Mouse (Mus musculus): Measurements from ENCODE around the gene Ltc4s. TPM values are rescaled to one million over a fixed set of nuclear protein-coding genes. Genes with fewer than 3 reads are reported as not detected.

Ltc4s gene
- total and polyA plus RNA-seq, 3 experiments, result not detected

GRCm38 (mm10) chr11:50234606-50235005 lies 3.8 kb downstream of the Ltc4s start:
- Histone ChIP-seq H3K4me3 (ENCODE audit: low read depth, low read length) (no peak overlapping the region), H3K4me1 (ENCODE audit: insufficient read depth, low read depth, low read length) (peaks cover 54% of the 10 kb centered on the region), H3K27me3 (ENCODE audit: insufficient read depth, low read length) (peaks cover 16% of the 10 kb centered on the region), H3K9me3 (replicated peaks) (no peaks in the 10 kb centered on the region), H3K36me3 (replicated peaks) (peaks cover 69% of the 10 kb centered on the region)
- ATAC-seq (ENCODE audit: extremely low read depth, insufficient number of reproducible peaks, low FRiP score, poor library complexity, severe bottlenecking), result no peak
- DNase-seq (ENCODE audit: low spot score), result no peak
- TF ChIP-seq TAL1 (conservative IDR thresholded peaks at IDR 0.05; ENCODE audit: low read depth, low read length), result no peak
- no peak for TF ChIP-seq GATA2 (IDR thresholded peaks at IDR 0.05; ENCODE audit: borderline replicate concordance, low read depth, low read length)
- no peak for TF ChIP-seq GATA1 (IDR thresholded peaks at IDR 0.05; ENCODE audit: borderline replicate concordance, low read length)
- no peak for TF ChIP-seq CTCF (IDR thresholded peaks at IDR 0.05; ENCODE audit: low read depth, low read length)
- no peak for TF ChIP-seq POLR2AphosphoS5 (IDR thresholded peaks at IDR 0.05; ENCODE audit: insufficient replicate concordance, low read depth, low read length)

- TF ChIP-seq CTCF (IDR thresholded peaks at IDR 0.05; ENCODE audit: low read depth, low read length), result no peak
- TF ChIP-seq TAL1 (conservative IDR thresholded peaks at IDR 0.05; ENCODE audit: low read depth, low read length), result no peak
- no peak for TF ChIP-seq GATA2 (IDR thresholded peaks at IDR 0.05; ENCODE audit: borderline replicate concordance, low read depth, low read length)
- no peak for TF ChIP-seq POLR2AphosphoS5 (IDR thresholded peaks at IDR 0.05; ENCODE audit: insufficient replicate concordance, low read depth, low read length)
- TF ChIP-seq GATA1 (IDR thresholded peaks at IDR 0.05; ENCODE audit: borderline replicate concordance, low read length), result no peak
- ATAC-seq (ENCODE audit: extremely low read depth, insufficient number of reproducible peaks, low FRiP score, poor library complexity, severe bottlenecking), result no peak
- Histone ChIP-seq H3K27me3 (ENCODE audit: insufficient read depth, low read length) (peaks cover 16% of the 10 kb centered on the region), H3K4me1 (ENCODE audit: insufficient read depth, low read depth, low read length) (peaks cover 57% of the 10 kb centered on the region), H3K4me3 (ENCODE audit: low read depth, low read length) (no peak overlapping the region), H3K9me3 (replicated peaks) (no peaks in the 10 kb centered on the region), H3K36me3 (replicated peaks) (peaks cover 75% of the 10 kb centered on the region)
- no peak for DNase-seq (ENCODE audit: low spot score)
Measured at GRCm38 (mm10) chr11:50233993-50234392, 4.4 kb downstream of the Ltc4s start.

GRCm38 (mm10) chr11:50233022-50233421 lies 5.4 kb downstream of the Ltc4s start:
- no peak overlapping the region for H3K4me3 ChIP-seq (ENCODE audit: low read depth, low read length)

GRCm38 (mm10) chr11:50231411-50231810 lies 7.0 kb downstream of the Ltc4s start:
- H3K36me3 ChIP-seq (replicated peaks), result peaks cover 97% of the 10 kb centered on the region
- no peaks in the 10 kb centered on the region for H3K9me3 ChIP-seq (replicated peaks)
- DNase-seq (ENCODE audit: low spot score) (peak; percentile 54), ATAC-seq (ENCODE audit: extremely low read depth, insufficient number of reproducible peaks, low FRiP score, poor library complexity, severe bottlenecking) (no peak)
- H3K27me3 ChIP-seq (ENCODE audit: insufficient read depth, low read length), result no peaks in the 10 kb centered on the region
- TF ChIP-seq TAL1 (conservative IDR thresholded peaks at IDR 0.05; ENCODE audit: low read depth, low read length) (no peak), POLR2AphosphoS5 (IDR thresholded peaks at IDR 0.05; ENCODE audit: insufficient replicate concordance, low read depth, low read length) (no peak), GATA1 (IDR thresholded peaks at IDR 0.05; ENCODE audit: borderline replicate concordance, low read length) (no peak), GATA2 (IDR thresholded peaks at IDR 0.05; ENCODE audit: borderline replicate concordance, low read depth, low read length) (no peak), CTCF (IDR thresholded peaks at IDR 0.05; ENCODE audit: low read depth, low read length) (0 out of 2 replicates have a peak, but pooled peaks have one; percentile 29)
- H3K4me1 ChIP-seq (ENCODE audit: insufficient read depth, low read depth, low read length), result peaks cover 60% of the 10 kb centered on the region
- no peak overlapping the region for H3K4me3 ChIP-seq (ENCODE audit: low read depth, low read length)

More at GRCm38 (mm10) chr11:50233022-50233421, 5.4 kb downstream of the Ltc4s start:
- Histone ChIP-seq H3K9me3 (replicated peaks) (no peaks in the 10 kb centered on the region), H3K4me1 (ENCODE audit: insufficient read depth, low read depth, low read length) (peaks cover 59% of the 10 kb centered on the region), H3K36me3 (replicated peaks) (peaks cover 83% of the 10 kb centered on the region), H3K27me3 (ENCODE audit: insufficient read depth, low read length) (peaks cover 11% of the 10 kb centered on the region)
- ATAC-seq (ENCODE audit: extremely low read depth, insufficient number of reproducible peaks, low FRiP score, poor library complexity, severe bottlenecking), result no peak
- no peak for TF ChIP-seq CTCF (IDR thresholded peaks at IDR 0.05; ENCODE audit: low read depth, low read length)
- TF ChIP-seq GATA2 (IDR thresholded peaks at IDR 0.05; ENCODE audit: borderline replicate concordance, low read depth, low read length), result no peak
- TF ChIP-seq POLR2AphosphoS5 (IDR thresholded peaks at IDR 0.05; ENCODE audit: insufficient replicate concordance, low read depth, low read length), result no peak
- no peak for TF ChIP-seq GATA1 (IDR thresholded peaks at IDR 0.05; ENCODE audit: borderline replicate concordance, low read length)
- no peak for TF ChIP-seq TAL1 (conservative IDR thresholded peaks at IDR 0.05; ENCODE audit: low read depth, low read length)
- DNase-seq (ENCODE audit: low spot score), result no peak

DNA sequence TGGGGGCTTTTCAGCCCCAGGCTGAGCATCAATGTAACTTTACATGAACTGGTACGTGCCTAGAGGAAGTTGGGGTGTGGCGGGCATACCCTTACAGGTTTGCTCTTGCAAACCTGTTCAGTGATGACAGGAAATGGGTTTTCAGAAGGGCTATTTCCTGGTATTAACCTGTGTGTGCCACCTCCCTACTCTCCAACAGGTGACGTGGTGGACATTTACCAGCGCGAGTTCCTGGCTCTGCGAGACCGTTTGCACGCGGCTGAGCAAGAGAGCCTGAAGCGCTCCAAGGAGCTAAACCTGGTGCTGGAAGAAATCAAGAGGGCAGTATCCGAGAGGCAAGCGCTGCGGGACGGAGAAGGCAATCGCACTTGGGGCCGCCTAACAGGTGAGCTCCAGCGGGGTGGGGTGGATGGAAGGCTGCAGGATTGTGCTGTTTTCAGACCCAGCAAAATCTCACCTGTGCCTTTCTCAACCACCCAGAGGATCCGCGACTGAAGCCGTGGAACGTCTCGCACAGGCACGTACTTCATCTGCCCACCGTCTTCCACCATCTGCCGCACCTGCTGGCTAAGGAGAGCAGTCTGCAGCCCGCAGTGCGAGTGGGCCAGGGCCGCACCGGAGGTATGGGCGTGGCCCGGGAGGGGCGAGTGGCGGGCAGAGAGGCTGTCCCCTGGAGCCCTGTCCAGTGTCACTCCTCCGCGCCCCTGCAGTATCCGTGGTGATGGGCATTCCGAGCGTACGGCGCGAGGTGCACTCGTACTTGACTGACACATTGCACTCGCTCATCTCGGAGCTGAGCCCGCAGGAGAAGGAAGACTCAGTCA lies 7.7 kb downstream of the Ltc4s start:
- no peak for ATAC-seq (ENCODE audit: extremely low read depth, insufficient number of reproducible peaks, low FRiP score, poor library complexity, severe bottlenecking)
- Histone ChIP-seq H3K36me3 (replicated peaks) (peaks cover 90% of the 10 kb centered on the region), H3K4me3 (ENCODE audit: low read depth, low read length) (peak overlapping the region; percentile 40; the same call in 1 of the 2 replicates), H3K9me3 (replicated peaks) (no peaks in the 10 kb centered on the region), H3K4me1 (ENCODE audit: insufficient read depth, low read depth, low read length) (peaks cover 62% of the 10 kb centered on the region), H3K27me3 (ENCODE audit: insufficient read depth, low read length) (no peaks in the 10 kb centered on the region)
- DNase-seq (ENCODE audit: low spot score), result no peak
- no peak for TF ChIP-seq GATA1 (IDR thresholded peaks at IDR 0.05; ENCODE audit: borderline replicate concordance, low read length)
- no peak for TF ChIP-seq GATA2 (IDR thresholded peaks at IDR 0.05; ENCODE audit: borderline replicate concordance, low read depth, low read length)
- TF ChIP-seq CTCF (IDR thresholded peaks at IDR 0.05; ENCODE audit: low read depth, low read length), result no peak; the same call in 1 of the 2 replicates
- no peak for TF ChIP-seq POLR2AphosphoS5 (IDR thresholded peaks at IDR 0.05; ENCODE audit: insufficient replicate concordance, low read depth, low read length)
- no peak for TF ChIP-seq TAL1 (conservative IDR thresholded peaks at IDR 0.05; ENCODE audit: low read depth, low read length)

DNA sequence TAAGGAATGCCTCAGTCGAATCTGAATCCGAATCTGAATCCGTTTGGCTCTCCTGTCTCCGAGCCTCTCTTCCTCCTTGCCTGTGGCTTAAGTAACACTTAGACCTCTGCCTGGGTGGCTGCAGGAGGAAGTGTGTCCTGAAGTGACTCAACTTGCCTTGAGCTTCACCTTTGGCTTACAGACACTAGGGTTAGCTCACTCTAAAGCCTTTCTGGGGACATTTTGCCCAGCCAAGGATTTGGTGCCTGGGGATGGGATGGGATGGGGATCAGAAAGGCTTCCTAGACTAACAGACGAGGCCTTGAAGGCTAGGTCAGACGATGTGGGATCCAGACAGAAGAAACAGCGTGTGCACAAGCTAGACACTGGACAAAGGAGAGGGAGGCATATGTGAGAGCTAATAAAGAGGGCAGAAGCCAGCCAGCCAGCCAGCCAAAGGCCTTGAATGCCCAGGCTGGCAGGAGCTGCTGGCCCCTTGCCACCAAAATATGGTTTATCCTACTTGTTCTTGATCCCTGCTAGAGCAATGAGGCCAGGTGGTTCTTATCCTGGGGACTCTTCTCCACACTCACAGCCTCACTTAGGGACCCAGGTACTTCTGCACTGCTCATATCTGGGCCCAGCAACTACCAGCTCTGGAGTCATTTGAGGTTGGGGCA lies 9.0 kb downstream of the Ltc4s start:
- ATAC-seq (ENCODE audit: extremely low read depth, insufficient number of reproducible peaks, low FRiP score, poor library complexity, severe bottlenecking), result no peak
- H3K4me1 ChIP-seq (ENCODE audit: insufficient read depth, low read depth, low read length), result peaks cover 70% of the 10 kb centered on the region
- no peaks in the 10 kb centered on the region for H3K27me3 ChIP-seq (ENCODE audit: insufficient read depth, low read length)
- H3K9me3 ChIP-seq (replicated peaks), result no peaks in the 10 kb centered on the region
- H3K36me3 ChIP-seq (replicated peaks), result peaks cover 77% of the 10 kb centered on the region
- no peak overlapping the region for H3K4me3 ChIP-seq (ENCODE audit: low read depth, low read length)
- DNase-seq (ENCODE audit: low spot score), result no peak
- TF ChIP-seq CTCF (IDR thresholded peaks at IDR 0.05; ENCODE audit: low read depth, low read length) (no peak), GATA1 (IDR thresholded peaks at IDR 0.05; ENCODE audit: borderline replicate concordance, low read length) (no peak), GATA2 (IDR thresholded peaks at IDR 0.05; ENCODE audit: borderline replicate concordance, low read depth, low read length) (no peak), POLR2AphosphoS5 (IDR thresholded peaks at IDR 0.05; ENCODE audit: insufficient replicate concordance, low read depth, low read length) (no peak), TAL1 (conservative IDR thresholded peaks at IDR 0.05; ENCODE audit: low read depth, low read length) (no peak)
